ENCODE assay signal across 11 mouse cellular contexts in the genomic region with DNA sequence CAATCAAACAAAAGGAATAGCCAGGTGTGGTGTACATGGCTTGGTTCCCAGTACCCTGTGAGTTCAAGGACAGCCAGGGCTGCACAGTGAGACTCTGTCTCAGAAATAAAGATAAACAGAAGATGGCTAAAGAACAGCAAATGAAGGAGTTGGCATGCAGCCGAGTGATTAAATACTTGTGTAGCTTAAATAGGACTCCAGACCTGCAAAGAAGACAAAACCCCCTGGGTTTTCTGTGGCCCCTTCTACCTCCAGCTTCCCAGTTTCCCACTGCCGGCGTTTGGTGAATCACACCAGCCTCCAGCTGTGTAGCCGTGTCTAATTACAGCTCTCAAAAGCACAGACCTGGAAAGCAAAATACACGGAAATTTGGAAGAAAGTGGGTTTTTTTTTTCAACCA. TPM values are rescaled to one million over a fixed set of nuclear protein-coding genes. Genes with fewer than 3 reads are reported as not detected.
DNase-seq lines count a peak whose midpoint lies in the region; ATAC-seq lines count a peak whose summit lies in the region.
"Had no signal": no experiment of that assay in that cellular context is flagged by ENCODE, and none has a peak within 500 bp of the region (broad histone marks: within the 10 kb centered on the region; RNA-seq: fewer than 3 reads in every experiment).

No protein-coding gene starts in this region.

- no peak for ATAC-seq in limb, embryonic 12.5 days (ENCODE audit: insufficient number of reproducible peaks, insufficient read depth, low FRiP score, low TSS enrichment, low read depth)
- no peak for ATAC-seq in neural tube, embryonic 13.5 days (ENCODE audit: low read depth)
- ATAC-seq in hindbrain, embryonic 14.5 days (ENCODE audit: low FRiP score) = no peak

- H3K4me1 ChIP-seq in limb, embryonic 12.5 days (replicated peaks) = peaks cover 19% of the 10 kb centered on the region
- peaks cover 25% of the 10 kb centered on the region for H3K4me1 ChIP-seq in limb, embryonic 10.5 days
- H3K4me1 ChIP-seq in neural tube, embryonic 13.5 days (replicated peaks) = peaks cover 34% of the 10 kb centered on the region
- H3K4me1 ChIP-seq in hindbrain, embryonic 14.5 days (replicated peaks; ENCODE audit: control insufficient read depth, insufficient read depth, low read length) = peaks cover 11% of the 10 kb centered on the region; the same call in 1 of the 2 replicates

- peak overlapping the region; percentile 62 for H3K27ac ChIP-seq in limb, embryonic 12.5 days
- no peak overlapping the region for H3K27ac ChIP-seq in limb, embryonic 10.5 days
- 0 out of 2 replicates have a peak overlapping the region, but pooled peaks have one; percentile 20 for H3K27ac ChIP-seq in neural tube, embryonic 13.5 days (replicated peaks)
- no peak overlapping the region; the same call in 1 of the 2 replicates for H3K27ac ChIP-seq in hindbrain, embryonic 14.5 days

- no peak overlapping the region for H3K9ac ChIP-seq in limb, embryonic 12.5 days (replicated peaks)
- H3K9ac ChIP-seq in neural tube, embryonic 13.5 days = no peak overlapping the region
- H3K9ac ChIP-seq in hindbrain, embryonic 14.5 days = no peak overlapping the region

- DNase-seq in adrenal gland, adult 2 months = peak; percentile 63
- no peak for DNase-seq in adrenal gland, postnatal 4 days (ENCODE audit: low spot score in 2 of 2)
- no peak for DNase-seq in limb, embryonic 10.5 days (ENCODE audit: low spot score)
- peak; percentile 42 for DNase-seq in adrenal gland, postnatal 25 days
- no peak for DNase-seq in c-Kit-positive CD71-positive TER-119-positive erythroid progenitor cells, embryonic 14.5 days (ENCODE audit: low spot score)
- DNase-seq in hindbrain, embryonic 14.5 days (ENCODE audit: low spot score) = no peak
- DNase-seq: heart, postnatal 10 days; spleen, adult 18-20 months; thymus, adult 18-20 months had no signal

- H3K27me3 ChIP-seq in limb, embryonic 12.5 days = no peaks in the 10 kb centered on the region
- no peaks in the 10 kb centered on the region for H3K27me3 ChIP-seq in limb, embryonic 10.5 days (ENCODE audit: low read depth, poor library complexity, severe bottlenecking)
- H3K27me3 ChIP-seq in neural tube, embryonic 13.5 days = no peaks in the 10 kb centered on the region
- no peaks in the 10 kb centered on the region for H3K27me3 ChIP-seq in hindbrain, embryonic 14.5 days (ENCODE audit: control insufficient read depth, insufficient read depth, low read length)

- no peaks in the 10 kb centered on the region for H3K9me3 ChIP-seq in limb, embryonic 12.5 days
- no peaks in the 10 kb centered on the region for H3K9me3 ChIP-seq in limb, embryonic 10.5 days (replicated peaks)
- no peaks in the 10 kb centered on the region for H3K9me3 ChIP-seq in neural tube, embryonic 13.5 days
- H3K9me3 ChIP-seq in hindbrain, embryonic 14.5 days (ENCODE audit: control insufficient read depth, low read length) = no peaks in the 10 kb centered on the region

- no peak overlapping the region for H3K4me3 ChIP-seq in limb, embryonic 12.5 days (replicated peaks)
- no peak overlapping the region for H3K4me3 ChIP-seq in limb, embryonic 10.5 days
- no peak overlapping the region for H3K4me3 ChIP-seq in neural tube, embryonic 13.5 days
- H3K4me3 ChIP-seq in hindbrain, embryonic 14.5 days (replicated peaks; ENCODE audit: low read length) = no peak overlapping the region

- peaks cover 62% of the 10 kb centered on the region for H3K36me3 ChIP-seq in limb, embryonic 12.5 days
- H3K36me3 ChIP-seq in limb, embryonic 10.5 days = peaks cover 92% of the 10 kb centered on the region
- H3K36me3 ChIP-seq in neural tube, embryonic 13.5 days = peaks cover 42% of the 10 kb centered on the region
- H3K36me3 ChIP-seq in hindbrain, embryonic 14.5 days (replicated peaks; ENCODE audit: control insufficient read depth, insufficient read depth) = peaks cover 47% of the 10 kb centered on the region

- H3K4me2 ChIP-seq in limb, embryonic 12.5 days = no peak overlapping the region
- no peak overlapping the region for H3K4me2 ChIP-seq in neural tube, embryonic 13.5 days
- no peak overlapping the region for H3K4me2 ChIP-seq in hindbrain, embryonic 14.5 days (replicated peaks)

- WGBS in limb, embryonic 12.5 days = 25% methylated on average over 5 of the region's 5 CpGs
- 56% methylated on average over 5 of the region's 5 CpGs for WGBS in limb, embryonic 10.5 days
- 25% methylated on average over 5 of the region's 5 CpGs for WGBS in neural tube, embryonic 13.5 days
- 40% methylated on average over 5 of the region's 5 CpGs for WGBS in hindbrain, embryonic 14.5 days

RNA-seq across cellular contexts. Expression of gene Sept11, which starts 51.6 kb away (rescaled TPM):
- 10 to 100 TPM; 41.3 to 51.4 TPM for total RNA-seq in adrenal gland, adult 2 months (2021)
- polyA plus RNA-seq in adrenal gland, adult 2 months (2012; rRNA removed) = 8.4 and 9.4 TPM in 2 replicates
- 100 to 1,000 TPM; 114 to 144 TPM for total RNA-seq in adrenal gland, postnatal 4 days (2021)
- 258 and 277 TPM in 2 replicates for polyA plus RNA-seq in limb, embryonic 12.5 days (2016; fragmentation: Nextera tagmentation; extraction: Ambion mirVana)
- 340 and 390 TPM in 2 replicates for polyA plus RNA-seq in limb, embryonic 10.5 days (2016; fragmentation: Nextera tagmentation; extraction: Ambion mirVana)
- 39.2 and 39.4 TPM in 2 replicates for total RNA-seq in adrenal gland, postnatal 25 days (2021)
- polyA plus RNA-seq in neural tube, embryonic 13.5 days (2015; fragmentation: Nextera tagmentation; extraction: Ambion mirVana) = 156 and 189 TPM in 2 replicates
- polyA plus RNA-seq in hindbrain, embryonic 14.5 days (2014; fragmentation: Nextera tagmentation; extraction: Ambion mirVana) = 155 and 163 TPM in 2 replicates

Comparison
In these comparisons a context has a peak if more than half of its experiments do, and no peak if none do; other contexts are left out.
1. DNase-seq: peak in adrenal gland, adult 2 months (single experiment) and adrenal gland, postnatal 25 days (single experiment); none in adrenal gland, postnatal 4 days (0 of 2), limb, embryonic 10.5 days (single experiment), c-Kit-positive CD71-positive TER-119-positive erythroid progenitor cells, embryonic 14.5 days (single experiment) and hindbrain, embryonic 14.5 days (single experiment).
2. H3K27ac ChIP-seq: peak in limb, embryonic 12.5 days (single experiment) and neural tube, embryonic 13.5 days (single experiment); none in limb, embryonic 10.5 days (single experiment) and hindbrain, embryonic 14.5 days (single experiment).
3. RNA of gene Sept11, which starts 51.6 kb away (polyA plus RNA-seq): 340 to 390 TPM in limb, embryonic 10.5 days, 258 to 277 TPM in limb, embryonic 12.5 days, 156 to 189 TPM in neural tube, embryonic 13.5 days and 155 to 163 TPM in hindbrain, embryonic 14.5 days; 8.4 to 9.4 TPM in adrenal gland, adult 2 months; every median in the first group is over 10 times any median in the second.